Mouse (Mus musculus) heart, embryonic 13.5 days (tissue): Measurements from ENCODE around the gene Myh9. TPM values are rescaled to one million over a fixed set of nuclear protein-coding genes. Genes with fewer than 3 reads are reported as not detected.
A peak's percentile ranks its signal among the peaks of the same experiment; 100 is the strongest.
"Not testable (repeated sequence)": the region's sequence is repeated elsewhere in the genome, so short reads cannot be mapped to it uniquely, and the experiment has no call there.

ENCODE experiments used
- ATAC-seq: fragments of 200-750 bp; cut with Nextera tagmentation; 2 replicates; pipeline ENCODE4 v1.8.0; 2017; ENCODE audit warnings: moderate TSS enrichment; ENCODE audit not compliant: insufficient number of reproducible peaks, low FRiP score, low TSS enrichment; ENCODE audit errors: extremely low read depth
- H3K27ac ChIP-seq: fragments of 300-500 bp; sonication (generic); replicated peaks from 2 replicates; pipeline ENCODE4 v1.5.1; 2015; ENCODE audit warnings: moderate library complexity, mild to moderate bottlenecking, inconsistent platforms
- H3K27me3 ChIP-seq: fragments of 300-500 bp; sonication (generic); replicated peaks from 2 replicates; pipeline ENCODE4 v1.6.1; 2015; ENCODE audit warnings: mild to moderate bottlenecking, inconsistent platforms
- H3K36me3 ChIP-seq: fragments of 300-500 bp; sonication (generic); 2 replicates; pipeline ENCODE4 v1.6.1; 2015; ENCODE audit warnings: mild to moderate bottlenecking, inconsistent platforms
- H3K4me1 ChIP-seq: fragments of 300-500 bp; sonication (generic); 2 replicates; pipeline ENCODE4 v1.6.1; 2015; ENCODE audit warnings: inconsistent platforms
- H3K4me2 ChIP-seq: fragments of 300-500 bp; sonication (generic); 2 replicates; pipeline ENCODE4 v1.6.1; 2015; ENCODE audit warnings: inconsistent platforms, mild to moderate bottlenecking, moderate library complexity
- H3K4me3 ChIP-seq: fragments of 300-500 bp; sonication (generic); 2 replicates; pipeline ENCODE4 v1.5.1; 2015; ENCODE audit warnings: moderate library complexity, mild to moderate bottlenecking, inconsistent platforms
- H3K9ac ChIP-seq: fragments of 300-500 bp; sonication (generic); 2 replicates; pipeline ENCODE4 v1.6.1; 2015; ENCODE audit warnings: inconsistent platforms, mild to moderate bottlenecking, moderate library complexity
- H3K9me3 ChIP-seq: fragments of 300-500 bp; sonication (generic); 2 replicates; pipeline ENCODE4 v1.6.1; 2016; ENCODE audit warnings: inconsistent platforms
- WGBS: fragments of 180-500 bp; shearing (Covaris S2); methylation state at CpG from one replicate; pipeline ENCODE4 v1.1.7; 2015; ENCODE audit warnings: mixed read lengths; 5-methylcytosine and 5-hydroxymethylcytosine counted together
- polyA plus RNA-seq: library from polyadenylated mRNA; unstranded; fragments of >200 nt; fragmentation: Nextera tagmentation; extraction: Ambion mirVana; gene quantifications from 2 replicates; pipeline ENCODE4 v1.2.1, GENCODE M21; 2015

The Myh9 gene
- polyA plus RNA-seq, 1 experiment from 2014 or later: 25.0 TPM

GRCm38 (mm10) chr15:77849572-77850229, 7.7 kb upstream of the Myh9 start:
- no peaks in the 10 kb centered on the region for H3K9me3 ChIP-seq
- no peak overlapping the region for H3K4me3 ChIP-seq
- no peak overlapping the region for H3K27ac ChIP-seq
- no peak overlapping the region for H3K4me2 ChIP-seq
- no peaks in the 10 kb centered on the region for H3K27me3 ChIP-seq
- 79% methylated on average over 9 of the region's 9 CpGs for WGBS
- ATAC-seq: no peak
- H3K36me3 ChIP-seq: no peaks in the 10 kb centered on the region
- peaks cover 3% of the 10 kb centered on the region; the same call in 1 of the 2 replicates for H3K4me1 ChIP-seq
- H3K9ac ChIP-seq: no peak overlapping the region

GRCm38 (mm10) chr15:77849039-77849436, 7.1 kb upstream of the Myh9 start:
- Histone ChIP-seq H3K9me3 (no peaks in the 10 kb centered on the region), H3K4me3 (no peak overlapping the region), H3K27me3 (no peaks in the 10 kb centered on the region), H3K27ac (no peak overlapping the region), H3K4me1 (peaks cover 3% of the 10 kb centered on the region; the same call in 1 of the 2 replicates), H3K9ac (no peak overlapping the region), H3K4me2 (no peak overlapping the region), H3K36me3 (no peaks in the 10 kb centered on the region)
- 68% methylated on average over 5 of the region's 5 CpGs for WGBS
- no peak for ATAC-seq

- no peak for ATAC-seq
- Histone ChIP-seq H3K9ac (no peak overlapping the region), H3K27ac (no peak overlapping the region), H3K9me3 (no peaks in the 10 kb centered on the region), H3K4me2 (no peak overlapping the region), H3K36me3 (no peaks in the 10 kb centered on the region), H3K4me3 (no peak overlapping the region), H3K27me3 (no peaks in the 10 kb centered on the region), H3K4me1 (peaks cover 3% of the 10 kb centered on the region; the same call in 1 of the 2 replicates)
- WGBS: 88% methylated on average over 16 of the region's 16 CpGs
These were observed 6.6 kb upstream of the Myh9 start for GRCm38 (mm10) chr15:77848415-77849038.

GRCm38 (mm10) chr15:77847826-77848225, 5.9 kb upstream of the Myh9 start:
- peaks cover 7% of the 10 kb centered on the region for H3K4me1 ChIP-seq
- no peak overlapping the region for H3K9ac ChIP-seq
- no peak overlapping the region for H3K27ac ChIP-seq
- WGBS: 44% methylated on average over 3 of the region's 3 CpGs
- H3K4me3 ChIP-seq: no peak overlapping the region
- no peaks in the 10 kb centered on the region for H3K9me3 ChIP-seq
- H3K27me3 ChIP-seq: no peaks in the 10 kb centered on the region
- no peak overlapping the region for H3K4me2 ChIP-seq
- ATAC-seq: no peak
- H3K36me3 ChIP-seq: no peaks in the 10 kb centered on the region

GRCm38 (mm10) chr15:77847108-77847507, 5.1 kb upstream of the Myh9 start:
- Histone ChIP-seq H3K4me2 (no peak overlapping the region), H3K4me1 (peaks cover 11% of the 10 kb centered on the region), H3K9me3 (no peaks in the 10 kb centered on the region), H3K4me3 (no peak overlapping the region), H3K27ac (no peak overlapping the region), H3K9ac (no peak overlapping the region), H3K36me3 (no peaks in the 10 kb centered on the region), H3K27me3 (no peaks in the 10 kb centered on the region)
- ATAC-seq: no peak
- WGBS: 80% methylated on average over 3 of the region's 3 CpGs

GRCm38 (mm10) chr15:77845931-77846595, 4.1 kb upstream of the Myh9 start:
- not testable (repeated sequence) for H3K4me2 ChIP-seq, H3K4me3 ChIP-seq, H3K27me3 ChIP-seq, H3K36me3 ChIP-seq, H3K9me3 ChIP-seq, ATAC-seq, H3K9ac ChIP-seq, H3K27ac ChIP-seq
- 74% methylated on average over 11 of the region's 11 CpGs for WGBS
- peaks cover 11% of the 10 kb centered on the region for H3K4me1 ChIP-seq

GRCm38 (mm10) chr15:77844955-77845635, 3.1 kb upstream of the Myh9 start:
- no peaks in the 10 kb centered on the region for H3K27me3 ChIP-seq
- 83% methylated on average over 16 of the region's 16 CpGs for WGBS

GRCm38 (mm10) chr15:77844048-77844447, 2.1 kb upstream of the Myh9 start:
- no peak for ATAC-seq
- H3K4me3 ChIP-seq: no peak overlapping the region
- no peaks in the 10 kb centered on the region for H3K9me3 ChIP-seq
- no peaks in the 10 kb centered on the region for H3K36me3 ChIP-seq
- H3K9ac ChIP-seq: no peak overlapping the region
- H3K4me1 ChIP-seq: peaks cover 28% of the 10 kb centered on the region
- no peak overlapping the region for H3K27ac ChIP-seq
- no peaks in the 10 kb centered on the region for H3K27me3 ChIP-seq
- H3K4me2 ChIP-seq: no peak overlapping the region
- 63% methylated on average over 6 of the region's 6 CpGs for WGBS

More at GRCm38 (mm10) chr15:77844955-77845635, 3.1 kb upstream of the Myh9 start:
- no peak overlapping the region for H3K27ac ChIP-seq
- no peak overlapping the region for H3K4me2 ChIP-seq
- no peak for ATAC-seq
- H3K4me1 ChIP-seq: peaks cover 18% of the 10 kb centered on the region
- H3K4me3 ChIP-seq: no peak overlapping the region
- H3K36me3 ChIP-seq: no peaks in the 10 kb centered on the region
- no peaks in the 10 kb centered on the region for H3K9me3 ChIP-seq
- no peak overlapping the region for H3K9ac ChIP-seq

- not testable (repeated sequence) for H3K36me3 ChIP-seq, H3K4me3 ChIP-seq, ATAC-seq, H3K9me3 ChIP-seq, H3K27me3 ChIP-seq, H3K4me2 ChIP-seq, H3K9ac ChIP-seq, H3K27ac ChIP-seq
- H3K4me1 ChIP-seq: peaks cover 33% of the 10 kb centered on the region
- WGBS: 55% methylated on average over 13 of the region's 13 CpGs
These were observed 1.6 kb upstream of the Myh9 start for GRCm38 (mm10) chr15:77843494-77844041.

- Histone ChIP-seq H3K36me3 (no peaks in the 10 kb centered on the region), H3K4me2 (peak overlapping the region; percentile 71), H3K4me3 (peak overlapping the region; percentile 99), H3K9ac (peak overlapping the region; percentile 76), H3K4me1 (peaks cover 38% of the 10 kb centered on the region), H3K27ac (peak overlapping the region; percentile 76; the same call in 1 of the 2 replicates), H3K9me3 (no peaks in the 10 kb centered on the region), H3K27me3 (no peaks in the 10 kb centered on the region)
- 40% methylated on average over 2 of the region's 2 CpGs for WGBS
- ATAC-seq: no peak
These were observed 1.1 kb upstream of the Myh9 start for GRCm38 (mm10) chr15:77843046-77843445.
